Mouse (Mus musculus) stomach, embryonic 16.5 days (tissue): ENCODE measurements around the gene Prkaa1. TPM values are rescaled to one million over a fixed set of nuclear protein-coding genes. Genes with fewer than 3 reads are reported as not detected.

Source experiments
- ATAC-seq: fragments of 200-750 bp; cut with Nextera tagmentation; 2 replicates; pipeline ENCODE4 v1.8.0; 2017; ENCODE audit warnings: moderate number of reproducible peaks, moderate TSS enrichment; ENCODE audit not compliant: insufficient read depth, low FRiP score
- H3K27ac ChIP-seq: fragments of 300-500 bp; sonication (generic); 2 replicates; pipeline ENCODE4 v1.5.1; 2014; ENCODE audit warnings: low read length
- H3K27me3 ChIP-seq: fragments of 300-500 bp; sonication (generic); 2 replicates; pipeline ENCODE4 v1.6.1; 2014; ENCODE audit warnings: low read length, control low read depth, mixed read lengths; ENCODE audit not compliant: control insufficient read depth, insufficient read depth
- H3K36me3 ChIP-seq: fragments of 300-500 bp; sonication (generic); 2 replicates; pipeline ENCODE4 v1.6.1; 2014; ENCODE audit warnings: low read length; ENCODE audit not compliant: control insufficient read depth, insufficient read depth
- H3K4me1 ChIP-seq: fragments of 300-500 bp; sonication (generic); 2 replicates; pipeline ENCODE4 v1.6.1; 2014; ENCODE audit warnings: low read length, control low read depth, mixed read lengths; ENCODE audit not compliant: control insufficient read depth, insufficient read depth
- H3K4me2 ChIP-seq: fragments of 300-500 bp; sonication (generic); 2 replicates; pipeline ENCODE4 v1.6.1; 2014; ENCODE audit warnings: low read depth, low read length, mixed read lengths
- H3K4me3 ChIP-seq: fragments of 300-500 bp; sonication (generic); replicated peaks from 2 replicates; pipeline ENCODE4 v1.5.1; 2014; ENCODE audit warnings: mild to moderate bottlenecking, low read length
- H3K9ac ChIP-seq: fragments of 300-500 bp; sonication (generic); 2 replicates; pipeline ENCODE4 v1.6.1; 2014; ENCODE audit warnings: low read length
- H3K9me3 ChIP-seq: fragments of 300-500 bp; sonication (generic); replicated peaks from 2 replicates; pipeline ENCODE4 v1.6.1; 2016; ENCODE audit warnings: low read length, control low read depth; ENCODE audit not compliant: control insufficient read depth
- WGBS: fragments of 180-500 bp; shearing (Covaris S2); extraction: QIAGEN DNeasy Blood & Tissue Kit; methylation state at CpG from one replicate; pipeline ENCODE4 v1.1.7; 2014; 5-methylcytosine and 5-hydroxymethylcytosine counted together
- polyA plus RNA-seq: library from polyadenylated mRNA; unstranded; fragments of >200 nt; fragmentation: Nextera tagmentation; extraction: Ambion mirVana; gene quantifications from 2 replicates; pipeline ENCODE4 v1.2.1, GENCODE M21; 2015

Prkaa1 gene
- polyA plus RNA-seq, 1 experiment from 2014 or later, result 24.2 TPM

- H3K4me2 ChIP-seq, result no peak overlapping the region
- no peak overlapping the region for H3K27ac ChIP-seq
- H3K9ac ChIP-seq, result no peak overlapping the region
- WGBS, result 81% methylated on average over 3 of the region's 3 CpGs
- ATAC-seq, result no peak
- H3K4me3 ChIP-seq, result no peak overlapping the region
- no peaks in the 10 kb centered on the region for H3K36me3 ChIP-seq
- peaks cover 10% of the 10 kb centered on the region for H3K4me1 ChIP-seq
- no peaks in the 10 kb centered on the region for H3K27me3 ChIP-seq
- no peaks in the 10 kb centered on the region for H3K9me3 ChIP-seq
Measured at GRCm38 (mm10) chr15:5112651-5113050, 31.0 kb upstream of the Prkaa1 start.

GRCm38 (mm10) chr15:5115173-5115572 is 28.5 kb upstream of the Prkaa1 start:
- Histone ChIP-seq H3K27me3 (no peaks in the 10 kb centered on the region), H3K4me1 (peaks cover 20% of the 10 kb centered on the region), H3K27ac (peak overlapping the region; percentile 98), H3K9ac (peak overlapping the region; percentile 87), H3K4me2 (peak overlapping the region; percentile 69), H3K4me3 (peak overlapping the region; percentile 100), H3K36me3 (peaks cover 17% of the 10 kb centered on the region), H3K9me3 (no peaks in the 10 kb centered on the region)
- ATAC-seq, result no peak
- 54% methylated on average over 8 of the region's 8 CpGs for WGBS

DNA sequence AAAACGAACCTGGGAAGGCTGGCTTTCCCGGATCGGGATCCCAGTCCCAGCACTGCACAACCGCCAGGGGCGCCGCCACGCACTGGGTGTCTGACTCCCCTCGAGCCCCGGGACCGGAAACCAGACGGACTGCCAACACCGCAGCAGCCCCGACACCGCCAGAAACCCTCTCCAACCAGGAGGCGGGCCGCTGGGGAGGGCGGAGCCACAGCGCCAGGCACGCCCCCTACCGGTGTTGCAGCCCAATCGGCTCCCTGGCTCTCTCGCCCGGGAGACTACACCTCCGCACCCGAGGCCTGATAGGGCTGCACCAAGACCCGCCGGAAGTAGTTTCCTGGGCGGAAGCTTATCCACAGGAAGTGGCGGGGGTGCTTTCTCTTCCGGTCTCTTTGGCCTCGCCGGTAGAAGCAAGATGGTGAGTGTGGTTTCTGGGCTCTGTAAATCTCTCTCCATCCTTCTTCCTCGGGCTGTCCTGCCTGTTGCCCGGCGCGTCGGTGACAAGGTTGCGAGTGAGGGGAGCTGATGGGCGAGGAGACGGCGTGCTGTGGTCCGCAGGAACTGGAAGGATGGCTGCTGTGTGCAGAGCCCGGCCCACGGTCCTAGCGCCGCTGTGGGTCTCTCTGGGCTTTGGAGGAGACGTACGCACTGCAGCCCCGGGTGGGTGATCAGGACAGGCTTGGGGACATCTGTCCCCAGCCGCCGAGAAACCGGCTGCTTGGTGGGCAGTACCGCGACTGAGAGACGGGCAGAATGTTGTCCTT is 27.2 kb upstream of the Prkaa1 start, which contains the start of gene Rpl37:
TSS of gene Rpl37 (plus strand) at position 376 of the 761 bp plus-strand sequence.
- Histone ChIP-seq H3K4me1 (peaks cover 20% of the 10 kb centered on the region), H3K27ac (peak within 1 kb of the TSS; percentile 98), H3K4me3 (peak within 1 kb of the TSS; percentile 100), H3K27me3 (no peaks in the 10 kb centered on the region), H3K4me2 (peak within 1 kb of the TSS; percentile 87), H3K9ac (peak within 1 kb of the TSS; percentile 97), H3K36me3 (peaks cover 21% of the 10 kb centered on the region), H3K9me3 (no peaks in the 10 kb centered on the region)
- under 1% methylated on average over 55 of the region's 55 CpGs for WGBS
- peak; percentile 99 for ATAC-seq

DNA sequence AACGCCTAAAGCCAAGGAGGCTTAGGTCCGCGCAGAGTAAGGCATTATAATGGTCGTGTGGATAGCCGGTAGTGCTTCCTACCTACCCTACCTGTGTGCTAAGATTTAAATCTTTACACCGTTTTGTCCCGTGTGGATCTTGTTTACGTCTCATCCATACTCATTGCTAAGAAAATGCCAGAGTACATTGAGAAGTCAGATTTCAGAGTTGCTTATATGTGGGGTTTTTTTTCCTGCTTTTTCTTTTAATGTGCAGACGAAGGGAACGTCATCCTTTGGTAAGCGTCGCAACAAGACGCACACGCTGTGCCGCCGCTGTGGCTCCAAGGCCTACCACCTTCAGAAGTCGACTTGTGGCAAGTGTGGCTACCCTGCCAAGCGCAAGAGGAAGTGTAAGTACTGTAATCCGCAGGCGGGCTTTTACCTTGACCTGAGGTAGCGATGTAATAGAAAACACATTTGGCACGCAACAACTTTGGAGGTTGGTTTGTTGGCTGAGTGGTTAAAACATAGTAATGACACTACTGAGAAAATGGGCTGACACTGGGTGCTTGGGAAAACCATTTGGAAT is 26.5 kb upstream of the Prkaa1 start:
- H3K4me2 ChIP-seq, result peak overlapping the region; percentile 87
- H3K27me3 ChIP-seq, result no peaks in the 10 kb centered on the region
- no peaks in the 10 kb centered on the region for H3K9me3 ChIP-seq
- peak overlapping the region; percentile 97 for H3K9ac ChIP-seq
- peaks cover 26% of the 10 kb centered on the region for H3K36me3 ChIP-seq
- H3K4me1 ChIP-seq, result peaks cover 20% of the 10 kb centered on the region
- peak overlapping the region; percentile 86 for H3K27ac ChIP-seq
- no peak for ATAC-seq
- peak overlapping the region; percentile 100 for H3K4me3 ChIP-seq
- WGBS, result 1% methylated on average over 22 of the region's 22 CpGs

DNA sequence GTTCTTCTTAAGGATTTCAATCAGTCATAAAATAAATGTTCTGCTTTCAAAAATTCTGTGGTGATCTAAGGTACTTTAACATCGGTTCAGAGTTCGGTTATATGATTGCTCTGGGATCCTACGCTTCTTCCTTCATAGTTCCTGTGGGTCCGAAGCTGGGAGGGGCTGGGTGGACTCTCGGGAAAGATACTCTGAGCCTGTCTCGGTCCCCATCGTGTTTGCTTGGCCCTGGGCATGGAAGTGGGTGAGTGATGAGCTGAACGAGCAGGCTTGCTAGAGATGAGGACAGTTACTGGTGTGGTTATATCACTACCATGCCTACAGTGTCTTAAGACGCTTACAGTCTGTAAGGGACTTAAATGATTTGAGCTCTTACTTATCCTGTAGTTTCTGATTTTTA is 25.0 kb upstream of the Prkaa1 start:
- no peak for ATAC-seq
- Histone ChIP-seq H3K27ac (no peak overlapping the region), H3K9ac (no peak overlapping the region), H3K27me3 (no peaks in the 10 kb centered on the region), H3K4me1 (peaks cover 20% of the 10 kb centered on the region), H3K4me3 (no peak overlapping the region), H3K4me2 (no peak overlapping the region), H3K36me3 (peaks cover 31% of the 10 kb centered on the region), H3K9me3 (no peaks in the 10 kb centered on the region)
- WGBS, result 87% methylated on average over 9 of the region's 9 CpGs

DNA sequence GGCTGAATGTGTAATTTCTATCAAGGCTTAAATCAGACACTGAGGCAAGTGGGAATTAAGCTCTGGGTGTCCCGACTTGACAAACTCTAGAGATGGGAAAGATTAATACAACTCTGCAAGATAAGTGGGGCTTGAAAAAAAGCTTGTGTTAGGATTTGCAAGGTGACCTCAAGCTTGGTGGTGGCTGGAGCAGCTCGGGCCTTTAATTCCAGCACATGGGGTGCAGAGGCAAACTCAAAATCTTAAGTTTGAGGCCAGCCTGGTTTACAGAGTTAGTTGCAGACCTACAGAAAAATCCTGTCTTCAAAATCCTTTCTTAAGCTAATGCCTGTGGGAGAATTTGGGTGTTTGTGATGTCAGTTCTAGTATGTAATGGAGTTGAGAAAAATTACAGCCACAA is 24.5 kb upstream of the Prkaa1 start:
- no peak overlapping the region for H3K4me3 ChIP-seq
- no peak overlapping the region for H3K27ac ChIP-seq
- ATAC-seq, result no peak
- H3K36me3 ChIP-seq, result peaks cover 31% of the 10 kb centered on the region
- no peaks in the 10 kb centered on the region for H3K27me3 ChIP-seq
- no peak overlapping the region for H3K9ac ChIP-seq
- WGBS, result 89% methylated on average over 2 of the region's 2 CpGs
- no peaks in the 10 kb centered on the region for H3K9me3 ChIP-seq
- H3K4me2 ChIP-seq, result no peak overlapping the region
- H3K4me1 ChIP-seq, result peaks cover 20% of the 10 kb centered on the region

DNA sequence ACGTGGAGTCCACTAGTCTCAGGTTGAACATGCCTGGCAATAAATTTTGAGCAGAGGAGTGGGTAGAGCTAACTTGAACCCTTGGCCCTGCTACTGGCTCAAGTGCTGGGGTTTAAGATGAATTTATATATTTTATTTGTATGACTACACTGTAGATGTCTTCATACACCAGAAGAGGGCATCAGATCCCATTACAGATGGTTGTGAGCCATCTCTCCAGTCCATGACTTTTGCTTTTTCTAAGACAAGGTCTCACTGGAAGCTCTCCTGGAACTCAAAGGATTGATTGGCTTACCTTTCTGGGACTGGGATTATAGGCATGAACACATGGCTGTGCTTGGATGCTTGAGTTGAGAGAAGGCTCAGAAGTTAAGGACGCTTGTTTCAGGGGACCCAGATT is 24.0 kb upstream of the Prkaa1 start:
- no peak overlapping the region for H3K4me2 ChIP-seq
- H3K4me1 ChIP-seq, result peaks cover 20% of the 10 kb centered on the region
- 92% methylated on average over 2 of the region's 2 CpGs for WGBS
- ATAC-seq, result no peak
- peaks cover 31% of the 10 kb centered on the region for H3K36me3 ChIP-seq
- H3K27me3 ChIP-seq, result no peaks in the 10 kb centered on the region
- H3K4me3 ChIP-seq, result no peak overlapping the region
- H3K9me3 ChIP-seq, result no peaks in the 10 kb centered on the region
- H3K27ac ChIP-seq, result no peak overlapping the region
- no peak overlapping the region for H3K9ac ChIP-seq

GRCm38 (mm10) chr15:5121535-5122313 is 21.9 kb upstream of the Prkaa1 start:
- Histone ChIP-seq H3K4me3 (no peak overlapping the region), H3K27me3 (no peaks in the 10 kb centered on the region), H3K4me1 (peaks cover 12% of the 10 kb centered on the region), H3K27ac (no peak overlapping the region), H3K9me3 (no peaks in the 10 kb centered on the region), H3K4me2 (no peak overlapping the region), H3K36me3 (peaks cover 31% of the 10 kb centered on the region), H3K9ac (no peak overlapping the region)
- ATAC-seq, result no peak
- WGBS, result 87% methylated on average over 12 of the region's 12 CpGs

- Histone ChIP-seq H3K9ac (no peak overlapping the region), H3K36me3 (peaks cover 10% of the 10 kb centered on the region; the same call in 1 of the 2 replicates)
- 71% methylated on average over 4 of the region's 4 CpGs for WGBS
Measured at GRCm38 (mm10) chr15:5126456-5126855, 17.2 kb upstream of the Prkaa1 start.

More at GRCm38 (mm10) chr15:5126456-5126855, 17.2 kb upstream of the Prkaa1 start:
- Histone ChIP-seq H3K27ac (no peak overlapping the region), H3K9me3 (no peaks in the 10 kb centered on the region), H3K27me3 (no peaks in the 10 kb centered on the region), H3K4me3 (no peak overlapping the region), H3K4me2 (no peak overlapping the region), H3K4me1 (no peaks in the 10 kb centered on the region)
- ATAC-seq, result no peak
